Mouse (Mus musculus) lung, postnatal 0 days (tissue): ENCODE measurements around the gene Ndufaf4. TPM values are rescaled to one million over a fixed set of nuclear protein-coding genes. Genes with fewer than 3 reads are reported as not detected.

ENCODE experiments used
- ATAC-seq: fragments of 200-750 bp; cut with Nextera tagmentation; 2 replicates; pipeline ENCODE4 v1.8.0; 2017; ENCODE audit warnings: moderate library complexity
- DNase-seq: peaks from one replicate; pipeline ENCODE4 v3.0.0-alpha.2; 2016; ENCODE audit warnings: low spot score
- H3K27ac ChIP-seq: fragments of 300-500 bp; sonication (generic); 2 replicates; pipeline ENCODE4 v1.5.1; 2014; ENCODE audit warnings: antibody characterized with exemption, mild to moderate bottlenecking, low read length, mixed read lengths
- H3K27me3 ChIP-seq: fragments of 300-500 bp; sonication (generic); replicated peaks from 2 replicates; pipeline ENCODE4 v1.6.1; 2014; ENCODE audit warnings: low read length, mixed read lengths; ENCODE audit not compliant: insufficient read depth
- H3K36me3 ChIP-seq: fragments of 300-500 bp; sonication (generic); 2 replicates; pipeline ENCODE4 v1.6.1; 2014; ENCODE audit warnings: low read length, mixed read lengths; ENCODE audit not compliant: insufficient read depth
- H3K4me1 ChIP-seq: fragments of 300-500 bp; sonication (generic); 2 replicates; pipeline ENCODE4 v1.6.1; 2014; ENCODE audit warnings: antibody characterized with exemption, low read depth, low read length, mixed read lengths; ENCODE audit not compliant: insufficient read depth
- H3K4me2 ChIP-seq: fragments of 300-500 bp; sonication (generic); replicated peaks from 2 replicates; pipeline ENCODE4 v1.6.1; 2014; ENCODE audit warnings: low read depth, mild to moderate bottlenecking, low read length, moderate library complexity, mixed read lengths
- H3K4me3 ChIP-seq: fragments of 300-500 bp; sonication (generic); 2 replicates; pipeline ENCODE4 v1.5.1; 2014; ENCODE audit warnings: low read depth, low read length
- H3K9ac ChIP-seq: fragments of 300-500 bp; sonication (generic); replicated peaks from 2 replicates; pipeline ENCODE4 v1.6.1; 2014; ENCODE audit warnings: low read depth, mild to moderate bottlenecking
- H3K9me3 ChIP-seq: fragments of 300-500 bp; sonication (generic); 2 replicates; pipeline ENCODE4 v1.6.1; 2016; ENCODE audit warnings: low read length, mixed read lengths
- CTCF ChIP-seq: IDR thresholded peaks from 2 replicates; pipeline ENCODE4 v1.5.1; 2016; ENCODE audit warnings: antibody characterized with exemption, mild to moderate bottlenecking
- EP300 ChIP-seq: IDR thresholded peaks from 2 replicates; pipeline ENCODE4 v1.6.1; 2016; ENCODE audit warnings: antibody characterized with exemption, mild to moderate bottlenecking, control low read depth
- WGBS: fragments of 180-500 bp; shearing (Covaris S2); extraction: QIAGEN DNeasy Blood & Tissue Kit; methylation state at CpG from one replicate; pipeline ENCODE4 v1.1.7; 2014; 5-methylcytosine and 5-hydroxymethylcytosine counted together
- polyA plus RNA-seq: library from polyadenylated mRNA; unstranded; fragments of >200 nt; fragmentation: Nextera tagmentation; extraction: Ambion mirVana; gene quantifications from 2 replicates; pipeline ENCODE4 v1.2.1, GENCODE M21; 2015

Gene Ndufaf4
- polyA plus RNA-seq, 1 experiment from 2014 or later, result 19.9 TPM

DNA sequence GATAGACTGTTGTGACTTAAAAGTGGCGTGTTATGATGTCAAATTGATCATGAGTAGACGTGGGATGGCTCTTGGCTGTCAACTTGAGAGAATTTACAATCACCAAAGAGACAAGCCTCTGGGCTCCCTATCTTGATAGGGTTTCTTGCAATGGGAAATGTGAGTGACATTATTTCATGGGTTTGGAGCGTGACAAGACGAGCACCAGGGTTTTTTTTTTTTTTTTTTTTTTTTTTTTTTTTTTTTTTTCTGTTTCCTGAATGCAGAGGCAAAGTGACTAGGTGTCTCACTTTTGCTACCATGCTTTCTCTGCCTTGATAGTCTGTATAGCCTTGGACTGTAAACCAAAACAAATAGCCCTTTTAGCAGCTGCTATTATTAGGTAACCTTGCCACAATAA, 3.3 kb upstream of the Ndufaf4 start:
- no peak overlapping the region for H3K4me3 ChIP-seq
- no peaks in the 10 kb centered on the region for H3K27me3 ChIP-seq
- H3K27ac ChIP-seq, result no peak overlapping the region
- 61% methylated on average over 4 of the region's 4 CpGs for WGBS
- H3K9me3 ChIP-seq, result no peaks in the 10 kb centered on the region
- no peak for ATAC-seq
- TF ChIP-seq CTCF, result no peak
- TF ChIP-seq EP300, result no peak
- DNase-seq, result no peak
- H3K4me1 ChIP-seq, result no peaks in the 10 kb centered on the region
- H3K4me2 ChIP-seq, result no peak overlapping the region
- no peaks in the 10 kb centered on the region for H3K36me3 ChIP-seq
- no peak overlapping the region for H3K9ac ChIP-seq

DNA sequence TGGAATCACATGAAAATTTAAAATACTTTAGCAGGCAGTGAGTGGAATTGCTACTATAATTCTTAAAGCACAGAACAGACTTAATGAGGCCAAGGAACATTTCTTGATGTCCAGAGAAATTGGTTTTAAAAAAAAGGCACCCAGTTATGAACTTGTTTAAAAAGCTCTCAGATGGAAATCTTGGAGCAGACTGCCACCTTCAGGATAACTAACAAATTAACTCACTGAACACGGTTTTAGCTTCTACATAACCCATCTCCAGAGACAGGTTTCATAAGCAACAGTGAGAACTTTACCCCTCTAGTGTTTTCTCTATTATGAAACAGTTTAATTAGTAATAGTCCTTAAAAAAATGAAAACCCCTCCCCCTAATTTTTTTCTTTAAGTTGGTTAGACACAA, 1.1 kb upstream of the Ndufaf4 start:
- no peaks in the 10 kb centered on the region for H3K27me3 ChIP-seq
- H3K9me3 ChIP-seq, result no peaks in the 10 kb centered on the region
- peak; percentile 16; the same call in 1 of the 2 replicates for ATAC-seq
- no peak overlapping the region for H3K9ac ChIP-seq
- H3K4me3 ChIP-seq, result no peak overlapping the region
- no peak overlapping the region for H3K27ac ChIP-seq
- H3K4me1 ChIP-seq, result no peaks in the 10 kb centered on the region
- H3K4me2 ChIP-seq, result peak overlapping the region; percentile 70; the same call in 1 of the 2 replicates
- WGBS, result 0% methylated on average over 1 of the region's 1 CpGs
- DNase-seq, result peak; percentile 87
- TF ChIP-seq EP300, result no peak; the same call in 1 of the 2 replicates
- peak; percentile 72 for TF ChIP-seq CTCF
- H3K36me3 ChIP-seq, result no peaks in the 10 kb centered on the region

DNA sequence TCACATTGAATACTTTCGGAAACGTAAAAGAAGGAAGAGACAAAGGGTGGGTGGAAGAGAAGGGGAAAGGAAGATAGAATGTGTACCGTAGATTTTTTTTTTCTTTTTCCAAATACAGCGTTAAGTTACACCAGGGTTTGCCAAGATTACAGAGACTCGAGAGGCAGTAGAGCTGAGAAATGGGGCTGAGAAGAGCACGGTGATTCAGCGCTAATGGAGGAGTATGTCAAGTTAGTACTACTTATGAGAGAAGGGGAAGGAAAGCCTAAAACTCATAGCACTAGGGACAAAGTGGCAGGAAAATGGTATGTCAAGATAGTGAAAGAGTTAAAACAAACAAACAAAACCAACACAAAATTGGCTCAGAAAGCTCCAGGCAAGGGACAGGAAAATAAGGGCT, 532 bp upstream of the Ndufaf4 start:
- DNase-seq (no peak), ATAC-seq (no peak)
- no peaks in the 10 kb centered on the region for H3K36me3 ChIP-seq
- no peaks in the 10 kb centered on the region for H3K4me1 ChIP-seq
- peak overlapping the region; percentile 85 for H3K4me3 ChIP-seq
- WGBS, result 9% methylated on average over 7 of the region's 7 CpGs
- H3K4me2 ChIP-seq, result peak overlapping the region; percentile 70
- TF ChIP-seq EP300 (no peak), CTCF (no peak)
- no peaks in the 10 kb centered on the region for H3K27me3 ChIP-seq
- no peak overlapping the region for H3K9ac ChIP-seq
- H3K27ac ChIP-seq, result no peak overlapping the region
- H3K9me3 ChIP-seq, result no peaks in the 10 kb centered on the region

DNA sequence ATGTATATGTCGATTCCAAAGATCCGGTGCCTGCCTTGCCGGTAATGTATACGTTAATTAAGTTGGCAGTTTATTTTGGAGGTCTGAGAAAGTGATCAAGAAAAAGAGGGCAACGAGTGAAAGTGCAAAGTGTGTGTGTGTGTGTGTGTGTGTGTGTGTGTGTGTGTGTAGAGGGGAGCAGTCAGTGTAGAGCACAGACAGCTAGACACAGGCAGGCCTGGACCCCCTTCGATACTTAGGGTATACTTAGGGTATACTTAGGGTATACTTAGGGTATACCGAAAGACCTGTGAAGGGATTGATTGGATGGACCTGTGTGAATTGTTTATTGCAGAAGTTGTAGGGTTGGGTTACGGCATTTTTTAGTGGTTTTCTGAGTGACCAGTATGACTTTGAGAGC, 753 bp downstream of the Ndufaf4 start:
- TF ChIP-seq CTCF (no peak), EP300 (no peak)
- DNase-seq, result no peak
- Histone ChIP-seq H3K9ac (peak overlapping the region; percentile 60), H3K9me3 (no peaks in the 10 kb centered on the region), H3K4me2 (peak overlapping the region; percentile 70), H3K27me3 (no peaks in the 10 kb centered on the region), H3K36me3 (no peaks in the 10 kb centered on the region), H3K4me3 (peak overlapping the region; percentile 85), H3K27ac (no peak overlapping the region), H3K4me1 (no peaks in the 10 kb centered on the region)
- WGBS, result 23% methylated on average over 8 of the region's 8 CpGs
- ATAC-seq, result no peak

DNA sequence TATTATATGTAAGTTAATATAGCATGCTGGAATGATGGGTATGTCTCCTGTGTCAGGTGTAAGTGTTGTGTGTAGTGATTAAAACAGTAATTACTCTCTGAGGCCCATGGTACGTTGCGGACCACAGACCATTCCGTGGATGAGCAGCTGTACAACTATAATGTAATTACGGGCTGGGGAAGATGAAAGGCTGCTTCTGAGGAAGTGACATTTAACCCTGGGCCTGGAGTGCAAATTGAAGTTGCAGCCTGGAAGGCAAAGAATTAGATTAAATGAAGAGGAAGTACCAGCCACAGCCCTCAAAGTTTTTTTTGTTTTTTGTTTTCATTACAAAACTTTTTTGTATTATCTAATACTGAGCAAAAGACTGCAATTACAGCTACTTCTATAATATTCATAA, 1.3 kb downstream of the Ndufaf4 start:
- WGBS, result 41% methylated on average over 4 of the region's 4 CpGs
- Histone ChIP-seq H3K9me3 (no peaks in the 10 kb centered on the region), H3K4me3 (peak overlapping the region; percentile 85; the same call in 1 of the 2 replicates), H3K36me3 (no peaks in the 10 kb centered on the region), H3K9ac (no peak overlapping the region), H3K27me3 (no peaks in the 10 kb centered on the region), H3K27ac (no peak overlapping the region), H3K4me2 (no peak overlapping the region), H3K4me1 (no peaks in the 10 kb centered on the region)
- TF ChIP-seq EP300, result no peak
- ATAC-seq (no peak), DNase-seq (no peak)

DNA sequence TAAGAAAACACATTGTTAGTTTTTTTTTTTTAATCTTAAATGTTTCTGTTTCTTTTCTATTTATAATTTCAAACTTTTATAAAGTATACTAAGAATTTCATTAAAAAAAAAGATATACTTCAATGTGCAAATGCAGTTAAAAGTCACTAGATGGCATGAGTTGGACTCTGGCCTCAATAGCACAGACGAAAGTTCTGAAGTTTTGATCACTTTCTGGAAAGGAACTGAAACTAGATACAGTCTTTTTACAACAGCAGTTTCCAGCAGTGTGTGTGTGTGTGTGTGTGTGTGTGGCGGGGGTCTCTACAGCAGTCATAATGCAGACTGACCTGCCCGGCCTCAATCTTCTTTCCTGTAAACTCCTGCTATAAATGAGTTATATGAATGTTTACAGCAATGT, 9.9 kb downstream of the Ndufaf4 start:
- 44% methylated on average over 3 of the region's 3 CpGs for whole genome bisulfite sequencing
- Histone ChIP-seq H3K27me3 (no peaks in the 10 kb centered on the region), H3K9ac (no peak overlapping the region), H3K4me2 (no peak overlapping the region), H3K27ac (no peak overlapping the region), H3K4me3 (no peak overlapping the region), H3K36me3 (no peaks in the 10 kb centered on the region), H3K4me1 (no peaks in the 10 kb centered on the region), H3K9me3 (no peaks in the 10 kb centered on the region)
- TF ChIP-seq EP300, result no peak
- TF ChIP-seq CTCF, result peak; percentile 38; the same call in 1 of the 2 replicates
- ATAC-seq, result no peak
- peak; percentile 30 for DNase-seq

DNA sequence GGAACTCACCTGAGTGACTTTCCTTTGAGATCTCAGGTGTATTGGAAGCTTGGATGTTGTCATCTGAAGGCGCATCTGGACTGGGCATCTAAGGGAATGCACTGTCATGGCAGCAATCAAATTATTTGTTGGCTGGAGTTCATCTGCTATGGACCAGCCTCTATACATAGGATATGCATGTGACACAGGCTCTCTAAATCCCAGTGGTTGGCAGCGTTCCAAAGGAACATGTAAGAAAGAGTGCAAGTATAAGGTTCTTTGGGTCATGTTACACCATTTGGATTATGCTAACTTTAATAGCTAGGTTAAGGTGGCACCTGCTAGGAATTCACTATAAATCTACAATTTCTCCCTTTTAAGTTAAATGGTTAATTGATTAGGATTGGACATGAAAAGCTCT, 17.7 kb downstream of the Ndufaf4 start:
- Histone ChIP-seq H3K36me3 (no peaks in the 10 kb centered on the region), H3K9ac (no peak overlapping the region), H3K4me3 (no peak overlapping the region), H3K9me3 (no peaks in the 10 kb centered on the region), H3K4me1 (no peaks in the 10 kb centered on the region), H3K27ac (no peak overlapping the region), H3K4me2 (no peak overlapping the region), H3K27me3 (no peaks in the 10 kb centered on the region)
- TF ChIP-seq EP300 (no peak), CTCF (no peak)
- ATAC-seq (no peak), DNase-seq (no peak)
- WGBS, result 78% methylated on average over 2 of the region's 2 CpGs
